Mouse (Mus musculus): ENCODE data around the gene Cflar.

- TF ChIP-seq HCFC1 (IDR thresholded peaks at IDR 0.05; ENCODE audit: borderline replicate concordance, insufficient read depth, low read length) (no peak), ZC3H11A (IDR thresholded peaks at IDR 0.05; ENCODE audit: borderline replicate concordance, low read depth, low read length) (no peak), MAFK (IDR thresholded peaks at IDR 0.05; ENCODE audit: insufficient read depth, low read depth, low read length) (no peak), CHD2 (IDR thresholded peaks at IDR 0.05; ENCODE audit: low read depth, low read length) (no peak), ZNF384 (IDR thresholded peaks at IDR 0.05; ENCODE audit: low read depth, low read length) (no peak)
Measured at GRCm38 (mm10) chr1:58723809-58724405, 12.6 kb downstream of the Cflar start.

All from ES-E14 (cell line).